Mouse (Mus musculus) spleen, postnatal 10 days (tissue): Measurements from ENCODE around the gene Bak1.

Experiments used
- DNase-seq, 2 experiments: peaks; one replicate each; pipeline ENCODE4 v3.0.0; 2021 to 2022; ENCODE audit warnings: low spot score in 2 of 2

Bak1 gene

GRCm38 (mm10) chr17:27023342-27023741 lies 5.5 kb downstream of the Bak1 start:
- no peak for DNase-seq

- no peak for DNase-seq
Measured at GRCm38 (mm10) chr17:27021736-27022135, 7.1 kb downstream of the Bak1 start.

GRCm38 (mm10) chr17:27021076-27021475 lies 7.7 kb downstream of the Bak1 start:
- DNase-seq, result no peak

- no peak for DNase-seq
Measured at GRCm38 (mm10) chr17:27018555-27019196, 10.1 kb downstream of the Bak1 start.

- DNase-seq, result peak; percentile 87 to 93
Measured at GRCm38 (mm10) chr17:27017564-27018499, 11.0 kb downstream of the Bak1 start.

GRCm38 (mm10) chr17:27012909-27013308 lies 15.9 kb downstream of the Bak1 start:
- DNase-seq, result no peak

- peak in 1 of 2 experiments; percentile 76 for DNase-seq
Measured at GRCm38 (mm10) chr17:27011998-27012672, 16.7 kb downstream of the Bak1 start.

- no peak for DNase-seq
Measured at GRCm38 (mm10) chr17:27011167-27011566, 17.6 kb downstream of the Bak1 start.

- DNase-seq, result no peak
Measured at GRCm38 (mm10) chr17:27008277-27008676, 20.5 kb downstream of the Bak1 start.

- DNase-seq, result no peak
Measured at GRCm38 (mm10) chr17:27005644-27006043, 23.2 kb downstream of the Bak1 start.

GRCm38 (mm10) chr17:27004903-27005485 lies 23.8 kb downstream of the Bak1 start:
- no peak for DNase-seq

GRCm38 (mm10) chr17:27004431-27004830 lies 24.4 kb downstream of the Bak1 start:
- DNase-seq, result peak; percentile 75 to 86

- peak; percentile 39 to 71 for DNase-seq
Measured at GRCm38 (mm10) chr17:27001889-27002288, 26.9 kb downstream of the Bak1 start.

GRCm38 (mm10) chr17:27001151-27001550 lies 27.7 kb downstream of the Bak1 start:
- peak; percentile 42 to 76 for DNase-seq

GRCm38 (mm10) chr17:26999996-27000395 lies 28.8 kb downstream of the Bak1 start:
- no peak for DNase-seq

- DNase-seq, result no peak
Measured at GRCm38 (mm10) chr17:26998283-26998682, 30.5 kb downstream of the Bak1 start.

- DNase-seq, result no peak
Measured at GRCm38 (mm10) chr17:26997661-26998060, 31.1 kb downstream of the Bak1 start.

GRCm38 (mm10) chr17:26995562-26995961 lies 33.2 kb downstream of the Bak1 start:
- no peak for DNase-seq

- DNase-seq, result no peak
Measured at GRCm38 (mm10) chr17:26995006-26995405, 33.8 kb downstream of the Bak1 start.

GRCm38 (mm10) chr17:26994410-26994809 lies 34.4 kb downstream of the Bak1 start:
- DNase-seq, result peak in 1 of 2 experiments; percentile 47

- DNase-seq, result no peak
Measured at GRCm38 (mm10) chr17:26990521-26990920, 38.3 kb downstream of the Bak1 start.
